Mouse (Mus musculus) Patski (cell line): ENCODE results near the gene Akap4. TPM values are rescaled to one million over a fixed set of nuclear protein-coding genes. Genes with fewer than 3 reads are reported as not detected.

ENCODE experiments used
- ATAC-seq: fragments of 100-300 bp; one replicate; pipeline ENCODE4 v1.8.0; 2021
- CTCF ChIA-PET: fragments of 350-600 bp; sonication (Branson Sonifier 250); formaldehyde crosslinking; loops from one replicate; lab custom pipeline; 2022; ENCODE audit warnings: inconsistent platforms; lab: Charles Lee
- POLR2A ChIA-PET: fragments of 350-600 bp; sonication (Branson Sonifier 250); formaldehyde crosslinking; loops from one replicate; lab custom pipeline; 2022; ENCODE audit warnings: antibody characterized with exemption, inconsistent platforms; lab: Charles Lee
- DNase-seq: peaks from one replicate; pipeline ENCODE4 v3.0.0-alpha.2; 2011; ENCODE audit warnings: low read depth, low spot score
- H3K27me3 ChIP-seq: fragments of 371-371 bp; one replicate; pipeline ENCODE4 v1.5.1; 2021
- CTCF ChIP-seq: fragments of 100-300 bp; IDR thresholded peaks from one replicate; pipeline ENCODE4 v1.5.1; 2021
- in situ Hi-C: fragments of 300-500 bp; cut with MboI; formaldehyde crosslinking; loops from 3 replicates; pipeline ENCODE4 v1.11.1; 2018; ENCODE audit warnings: low pct_unique_long_range_greater_than_20kb, mixed read lengths
- polyA plus RNA-seq: library from polyadenylated mRNA; unstranded; gene quantifications from one replicate; pipeline ENCODE4 v1.2.3, GENCODE M21; 2021

Gene Akap4
- not detected for polyA plus RNA-seq

DNA sequence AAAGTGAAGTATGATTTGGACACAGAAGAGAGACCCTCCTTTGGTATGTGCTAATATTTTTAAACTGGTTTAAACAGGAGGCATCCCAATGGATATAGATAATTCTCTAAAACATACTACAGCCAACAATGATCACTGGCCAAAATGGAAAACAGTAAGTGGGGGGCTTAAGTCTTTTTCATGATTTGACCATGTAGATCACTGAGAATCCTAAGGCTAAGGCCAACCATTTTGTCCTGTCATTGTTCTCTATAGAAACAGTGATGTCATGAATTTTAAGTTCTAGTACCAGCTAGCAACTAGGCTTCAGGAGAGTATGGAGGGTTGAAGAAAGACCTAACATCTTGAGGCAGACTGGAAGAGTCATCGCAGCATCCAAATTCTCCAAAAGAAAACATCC, at the start of gene Akap4:
Akap4 (plus strand) TSS at position 301 of the 400 bp plus-strand sequence.
- CTCF ChIA-PET, result no interaction called here

DNA sequence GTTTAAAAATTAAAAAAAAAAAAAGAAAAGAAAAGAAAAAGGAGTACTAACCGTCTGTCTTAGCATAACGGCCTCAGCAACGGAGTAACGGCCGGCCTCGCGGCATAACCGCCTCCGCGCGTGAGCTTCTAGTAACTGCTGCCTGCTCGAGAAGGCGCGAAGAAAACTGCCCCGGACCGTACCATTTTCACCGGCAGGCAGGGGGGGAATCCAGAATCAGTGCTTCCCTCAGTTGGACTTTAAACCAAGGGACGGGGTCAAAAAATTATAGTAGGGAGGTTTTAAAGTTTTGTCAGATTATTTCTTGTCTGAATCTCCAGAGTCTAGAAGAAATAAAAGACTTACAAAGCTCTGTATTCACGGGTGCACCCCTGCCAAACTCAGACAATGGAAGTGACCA, 25.8 kb upstream of the Akap4 start, which contains the start of gene Ccnb3:
Ccnb3 (minus strand) TSS at position 101 of the 400 bp plus-strand sequence.
- ATAC-seq (no peak), DNase-seq (no peak)
- CTCF ChIA-PET, result no interaction called here
- POLR2A ChIA-PET, result no interaction called here
- in situ Hi-C loops, result no loop called here
- peaks cover 74% of the 10 kb centered on the region for H3K27me3 ChIP-seq
- TF ChIP-seq CTCF, result no peak

More for the DNA sequence above, at the start of gene Akap4:
- POLR2A ChIA-PET, result no interaction called here
- in situ Hi-C loops, result no loop called here
- DNase-seq (no peak), ATAC-seq (no peak)
- H3K27me3 ChIP-seq, result peaks cover 11% of the 10 kb centered on the region
- TF ChIP-seq CTCF, result no peak

DNA sequence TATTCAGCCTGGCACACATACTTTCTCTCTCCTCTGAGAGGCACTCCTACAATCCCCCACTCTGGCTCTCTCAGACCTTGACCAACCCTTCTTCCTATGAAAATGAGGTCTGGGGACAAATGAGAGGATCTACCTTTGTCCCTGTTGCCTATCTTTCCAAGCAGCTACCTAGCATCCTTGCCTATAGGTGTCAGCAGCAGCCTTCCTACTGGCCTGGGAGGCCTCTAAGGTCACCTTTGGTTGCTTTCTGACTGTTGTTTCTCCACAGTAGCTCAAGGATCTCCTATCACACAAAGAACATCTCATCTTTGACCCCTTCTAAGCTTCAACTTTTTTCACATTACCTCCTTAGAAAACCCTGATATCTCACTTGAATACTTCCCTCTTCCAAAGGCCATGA, 10.3 kb upstream of the Akap4 start:
- POLR2A ChIA-PET, result no interaction called here
- H3K27me3 ChIP-seq, result peaks cover 15% of the 10 kb centered on the region
- no peak for ATAC-seq
- no peak for TF ChIP-seq CTCF
- CTCF ChIA-PET, result no interaction called here
- DNase-seq, result no peak
- in situ Hi-C loops, result no loop called here

DNA sequence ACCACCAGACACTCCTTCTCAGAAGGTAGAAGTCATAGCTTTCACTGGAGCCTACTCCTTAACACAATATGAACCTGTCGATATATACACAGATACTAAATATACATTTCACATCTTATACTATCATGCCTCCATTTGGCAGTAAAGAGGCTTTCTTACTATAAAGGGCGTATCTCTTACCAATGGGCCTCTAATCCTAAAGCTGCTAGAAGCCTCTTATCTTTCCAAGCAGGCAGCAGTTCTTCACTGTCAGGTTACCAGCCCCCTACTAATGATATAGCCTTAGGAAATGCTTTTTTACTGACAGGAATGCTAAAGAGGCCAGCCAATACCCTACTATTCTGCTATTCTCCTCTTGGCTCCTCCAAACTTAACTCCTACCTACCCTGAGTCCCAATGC, 9.7 kb upstream of the Akap4 start:
- DNase-seq (no peak), ATAC-seq (no peak)
- ChIA-PET POLR2A (no interaction called here), CTCF (no interaction called here)
- H3K27me3 ChIP-seq, result peaks cover 15% of the 10 kb centered on the region
- in situ Hi-C loops, result no loop called here
- no peak for TF ChIP-seq CTCF

DNA sequence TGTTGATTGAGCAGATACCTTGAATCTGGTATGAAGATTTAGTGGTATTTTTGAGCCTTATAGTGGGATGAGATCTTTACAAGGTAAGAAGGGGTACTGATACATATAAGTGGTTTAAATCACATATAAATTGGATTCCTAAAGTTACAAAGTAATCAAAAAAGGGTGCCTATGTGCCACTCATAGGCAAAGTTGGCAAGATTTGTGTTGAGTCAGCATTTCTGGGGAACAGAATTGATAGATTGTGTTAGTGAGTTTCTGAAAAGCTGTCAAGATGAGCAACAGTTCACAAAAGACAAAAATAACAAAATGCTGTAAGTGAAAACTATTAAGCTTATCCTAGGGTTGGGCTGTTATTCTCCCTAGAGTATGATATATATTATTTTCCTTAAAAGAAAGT, 3.2 kb upstream of the Akap4 start:
- in situ Hi-C loops, result no loop called here
- DNase-seq (no peak), ATAC-seq (no peak)
- ChIA-PET CTCF (no interaction called here), POLR2A (no interaction called here)
- peaks cover 4% of the 10 kb centered on the region for H3K27me3 ChIP-seq
- no peak for TF ChIP-seq CTCF

DNA sequence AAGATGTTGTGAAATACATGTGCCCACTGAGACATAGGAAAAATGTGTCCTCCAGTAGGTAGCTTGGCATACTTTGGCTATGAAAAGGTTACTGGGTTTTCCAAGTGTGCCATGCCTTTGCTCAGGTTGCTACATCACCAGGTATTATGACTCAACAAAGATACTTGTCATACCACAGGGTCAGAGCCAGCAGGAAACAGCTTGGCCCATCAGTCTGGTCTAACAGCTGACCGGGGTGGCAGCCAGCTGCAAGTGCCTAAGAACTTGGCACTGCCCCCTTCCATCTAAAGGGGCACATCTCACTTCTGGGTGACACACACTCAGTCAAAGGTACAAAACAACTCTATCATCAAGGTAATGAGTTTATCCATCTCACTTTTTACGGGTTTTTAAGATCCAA, 683 bp downstream of the Akap4 start:
- in situ Hi-C loops, result no loop called here
- ATAC-seq (peak; percentile 41), DNase-seq (peak; percentile 2)
- POLR2A ChIA-PET, result no interaction called here
- H3K27me3 ChIP-seq, result peaks cover 11% of the 10 kb centered on the region
- CTCF ChIA-PET, result no interaction called here
- no peak for TF ChIP-seq CTCF

DNA sequence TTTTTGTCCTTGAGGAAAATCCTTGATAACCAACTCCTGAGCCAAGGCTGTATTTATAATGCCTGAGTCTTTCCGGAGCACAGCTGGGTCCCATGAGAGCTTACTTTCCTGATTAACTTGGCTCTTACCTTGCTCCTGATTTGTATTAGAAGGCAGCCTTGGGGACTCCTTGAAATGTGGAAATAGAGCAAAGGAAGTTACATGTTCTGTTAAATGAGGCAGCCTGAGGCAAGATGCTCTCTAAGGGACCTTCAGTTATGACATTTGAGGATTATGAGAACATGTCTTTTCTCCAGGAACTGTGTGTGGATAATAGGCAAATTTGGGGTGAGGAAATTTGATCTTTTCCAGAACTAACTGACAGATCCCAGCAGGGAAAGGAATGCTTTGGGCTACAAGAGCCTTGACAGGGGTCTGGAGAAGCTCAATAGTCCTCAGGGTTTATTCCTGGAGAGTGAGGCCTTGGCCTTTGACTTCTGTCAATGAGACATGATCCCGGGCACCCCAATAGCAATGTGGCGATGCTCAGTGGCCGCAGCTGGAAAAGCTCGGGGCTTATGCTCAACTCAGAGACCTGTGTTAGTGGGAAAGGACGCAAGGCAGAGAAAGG, 12.6 kb downstream of the Akap4 start:
- POLR2A ChIA-PET, result no interaction called here
- peaks cover 34% of the 10 kb centered on the region for H3K27me3 ChIP-seq
- ATAC-seq, result no peak
- DNase-seq, result no peak
- TF ChIP-seq CTCF, result no peak
- in situ Hi-C loops, result no loop called here
- CTCF ChIA-PET, result no interaction called here

DNA sequence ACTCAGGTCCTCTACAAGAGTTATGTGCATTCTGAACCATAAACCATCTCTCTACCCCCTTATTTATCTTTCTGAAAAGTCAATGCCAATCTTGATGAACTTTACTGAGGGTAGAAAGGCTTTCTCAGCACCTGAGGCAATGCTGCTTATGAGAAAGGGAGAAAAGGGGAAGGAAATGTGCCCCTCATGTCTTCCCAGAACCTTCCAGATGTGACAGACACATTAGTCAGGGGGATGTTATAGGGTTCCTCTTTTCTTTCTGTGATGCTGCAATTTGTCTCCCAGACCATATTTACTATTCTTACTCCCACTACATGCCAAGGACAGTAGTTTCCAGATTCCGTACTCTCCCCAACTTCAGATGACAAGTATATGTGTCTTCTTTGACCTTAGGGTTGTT, 18.6 kb downstream of the Akap4 start:
- ATAC-seq (no peak), DNase-seq (no peak)
- ChIA-PET CTCF (no interaction called here), POLR2A (no interaction called here)
- in situ Hi-C loops, result no loop called here
- TF ChIP-seq CTCF, result no peak
- H3K27me3 ChIP-seq, result peaks cover 63% of the 10 kb centered on the region

DNA sequence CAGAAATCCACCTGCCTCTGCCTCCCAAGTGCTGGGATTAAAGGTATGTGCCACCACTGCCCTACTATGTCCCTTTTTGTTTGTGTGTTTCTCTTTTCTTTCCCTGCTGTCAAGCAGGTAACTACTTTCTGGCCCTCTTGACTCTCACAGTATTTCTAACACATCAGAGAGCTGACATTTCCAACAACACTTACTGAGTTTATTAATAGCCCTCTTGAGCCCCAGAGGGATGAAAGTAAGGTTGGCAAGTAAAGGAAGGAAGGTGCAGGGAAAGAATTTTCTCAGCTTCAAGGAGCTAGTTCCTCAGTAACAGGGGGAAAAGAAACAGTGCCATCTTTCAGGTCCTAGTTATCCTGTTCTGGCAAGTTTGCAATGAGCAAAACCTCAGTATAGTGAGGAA, 23.0 kb downstream of the Akap4 start:
- ChIA-PET CTCF (no interaction called here), POLR2A (no interaction called here)
- peaks cover 38% of the 10 kb centered on the region for H3K27me3 ChIP-seq
- ATAC-seq (no peak), DNase-seq (no peak)
- in situ Hi-C loops, result no loop called here
- TF ChIP-seq CTCF, result no peak

DNA sequence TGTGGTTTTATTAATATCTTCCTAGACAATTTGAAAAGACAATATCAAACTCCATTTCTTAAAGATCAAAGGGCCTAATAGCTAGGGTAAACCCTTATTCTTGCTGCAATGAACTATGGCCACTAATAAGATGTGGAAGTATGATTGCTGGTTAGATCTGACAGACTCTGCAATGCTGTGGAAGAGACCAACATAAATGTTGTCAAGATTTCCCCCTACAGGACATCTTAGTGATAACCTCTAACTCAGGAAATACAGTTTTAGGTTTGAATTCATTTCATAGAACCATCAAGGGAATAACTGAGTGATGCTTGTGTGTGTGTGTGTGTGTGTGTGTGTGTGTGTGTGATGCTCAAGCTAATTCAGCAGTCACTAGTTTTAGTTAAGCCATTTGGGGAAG, 35.0 kb downstream of the Akap4 start:
- CTCF ChIA-PET, result interaction anchor here (1.1 kb wide), 1 partner anchor 180 kb away, joined by 3 read pairs; no protein-coding TSS in a partner anchor
- no peak for ATAC-seq
- peak; percentile 25 for TF ChIP-seq CTCF
- H3K27me3 ChIP-seq, result peaks cover 8% of the 10 kb centered on the region
- in situ Hi-C loops, result loop anchor here (25.0 kb wide), 1 partner anchor 840 kb away; no protein-coding TSS in a partner anchor
- POLR2A ChIA-PET, result no interaction called here
- DNase-seq, result no peak

DNA sequence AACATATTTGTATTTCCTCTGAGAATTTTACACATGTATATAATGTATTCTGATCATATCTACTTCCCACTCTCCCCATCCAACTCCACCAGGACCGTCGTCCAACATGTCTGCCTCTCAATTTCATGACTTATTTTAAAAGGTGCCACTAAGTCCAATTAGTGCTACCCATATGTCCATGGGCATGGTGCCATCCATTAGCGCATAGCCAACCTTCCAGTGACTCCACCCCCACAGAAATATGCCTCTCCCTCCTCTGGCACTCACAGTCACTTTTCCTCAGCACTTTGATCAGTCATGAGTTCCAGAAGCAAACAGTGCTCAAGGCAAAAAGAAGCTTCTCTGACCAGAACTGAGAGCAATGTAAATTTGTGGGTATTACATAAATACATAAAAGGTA, 47.6 kb downstream of the Akap4 start:
- TF ChIP-seq CTCF, result no peak
- POLR2A ChIA-PET, result no interaction called here
- no peak for DNase-seq
- no peak for ATAC-seq
- in situ Hi-C loops, result loop anchor here (5.0 to 25.0 kb wide), 2 partner anchors 432 to 853 kb away; no protein-coding TSS in a partner anchor
- CTCF ChIA-PET, result no interaction called here
- no peaks in the 10 kb centered on the region for H3K27me3 ChIP-seq
